Mouse (Mus musculus) spleen, adult 2 months (tissue): ENCODE data around the gene Bend6.

Experiments
- CTCF ChIP-seq: fragments of 200-500 bp; IDR thresholded peaks from 2 replicates; pipeline ENCODE4 v1.5.1; 2011; ENCODE audit warnings: mild to moderate bottlenecking, inconsistent platforms; ENCODE audit not compliant: insufficient read depth, insufficient read length, insufficient replicate concordance; ENCODE audit errors: extremely low read depth
- POLR2A ChIP-seq: fragments of 200-500 bp; IDR thresholded peaks from 2 replicates; pipeline ENCODE4 v1.6.1; 2011; ENCODE audit warnings: low read depth, low read length, inconsistent platforms

DNA sequence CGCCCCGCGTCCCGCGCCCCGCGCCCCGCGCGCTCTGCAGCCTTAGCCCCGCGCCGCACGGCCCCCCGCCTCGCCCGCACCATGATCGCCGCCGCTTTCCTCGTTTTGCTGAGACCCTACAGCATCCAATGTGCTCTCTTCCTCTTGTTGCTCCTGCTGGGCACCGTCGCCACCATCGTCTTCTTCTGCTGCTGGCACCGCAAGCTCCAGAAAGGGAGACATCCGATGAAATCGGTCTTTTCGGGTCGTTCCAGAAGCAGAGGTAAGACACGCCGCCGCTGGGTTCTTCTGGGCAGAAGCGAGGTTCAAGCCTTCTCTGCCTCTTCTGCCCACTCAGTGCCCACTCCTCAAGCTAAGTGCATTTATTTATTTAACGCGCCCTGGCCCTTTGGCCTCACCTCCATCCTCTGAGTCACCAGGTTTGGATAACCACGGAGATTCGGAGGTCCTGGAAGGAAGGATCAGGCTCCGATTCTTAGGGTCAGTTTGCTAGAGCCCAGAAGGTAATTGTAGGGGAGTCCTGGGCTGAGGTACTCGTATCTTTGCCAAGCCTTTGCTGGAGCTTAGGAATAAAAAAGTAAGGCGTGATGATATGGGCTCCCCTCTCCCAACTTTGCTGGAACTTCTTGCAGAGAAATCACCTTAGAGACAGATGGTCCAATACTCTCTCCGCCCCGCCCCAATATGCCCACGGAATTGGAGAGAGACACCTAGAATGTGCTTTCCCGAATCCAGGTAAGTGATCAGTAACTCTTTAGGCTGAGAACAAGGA is 761 bp upstream of the Bend6 start, which contains the start of gene Dst:
- TF ChIP-seq POLR2A (no peak), CTCF (no peak)
